ENCODE assay signal across 22 mouse cellular contexts in genomic region chr7:38186861-38187260, GRCm38 (mm10). TPM values are rescaled to one million over a fixed set of nuclear protein-coding genes. Genes with fewer than 3 reads are reported as not detected.
DNase-seq lines count a peak whose midpoint lies in the region; ATAC-seq and TF ChIP-seq lines count a peak whose summit lies in the region.
"Had no signal": no experiment of that assay in that cellular context is flagged by ENCODE, and none has a peak within 500 bp of the region (broad histone marks: within the 10 kb centered on the region; RNA-seq: fewer than 3 reads in every experiment).

No protein-coding gene starts in this region.

- H3K4me2 ChIP-seq in liver, embryonic 11.5 days: no peak overlapping the region
- H3K4me2 ChIP-seq in stomach, postnatal 0 days (replicated peaks; ENCODE audit: low read depth): no peak overlapping the region
- H3K4me2 ChIP-seq: embryonic facial prominence, embryonic 15.5 days; forebrain, embryonic 15.5 days; heart, embryonic 15.5 days; hindbrain, embryonic 12.5 days; limb, embryonic 12.5 days; neural tube, embryonic 13.5 days had no signal

- TF ChIP-seq CTCF in small intestine, adult 2 months (IDR thresholded peaks at IDR 0.05; ENCODE audit: extremely low read depth, insufficient read length, insufficient replicate concordance, low read depth, low read length): no peak
- TF ChIP-seq CTCF in stomach, postnatal 0 days (IDR thresholded peaks at IDR 0.05; ENCODE audit: low read depth): no peak

- no peak overlapping the region for H3K9ac ChIP-seq in liver, embryonic 11.5 days (ENCODE audit: low read depth, low read length)
- no peak overlapping the region for H3K9ac ChIP-seq in stomach, postnatal 0 days (ENCODE audit: low read length)
- H3K9ac ChIP-seq: embryonic facial prominence, embryonic 15.5 days; forebrain, embryonic 15.5 days; heart, embryonic 15.5 days; hindbrain, embryonic 12.5 days; limb, embryonic 12.5 days; neural tube, embryonic 13.5 days had no signal

- ATAC-seq in liver, embryonic 11.5 days (replicated peaks; ENCODE audit: low FRiP score): no peak
- ATAC-seq in stomach, postnatal 0 days (ENCODE audit: low FRiP score, low TSS enrichment): no peak
- ATAC-seq: forebrain, embryonic 15.5 days had no signal

- no peak for TF ChIP-seq EP300 in stomach, postnatal 0 days (optimal IDR thresholded peaks at IDR 0.05)

- peaks cover 10% of the 10 kb centered on the region for H3K4me1 ChIP-seq in liver, embryonic 11.5 days (replicated peaks; ENCODE audit: control insufficient read depth, insufficient read depth, low read length)
- H3K4me1 ChIP-seq in small intestine, adult 2 months (ENCODE audit: control insufficient read depth, insufficient read depth, insufficient read length, low read length): peaks cover 21% of the 10 kb centered on the region; the same call in 1 of the 2 replicates
- no peaks in the 10 kb centered on the region; the same call in 1 of the 2 replicates for H3K4me1 ChIP-seq in stomach, postnatal 0 days (replicated peaks; ENCODE audit: control insufficient read depth, insufficient read depth)

- H3K9me3 ChIP-seq in liver, embryonic 11.5 days (ENCODE audit: control insufficient read depth, low read length): no peaks in the 10 kb centered on the region
- no peaks in the 10 kb centered on the region for H3K9me3 ChIP-seq in stomach, postnatal 0 days (ENCODE audit: control insufficient read depth, low read length)
- H3K9me3 ChIP-seq: embryonic facial prominence, embryonic 15.5 days; forebrain, embryonic 15.5 days; heart, embryonic 15.5 days; neural tube, embryonic 13.5 days had no signal

- H3K27ac ChIP-seq in liver, embryonic 11.5 days (ENCODE audit: low read depth, low read length): peak overlapping the region; percentile 29; the same call in 1 of the 2 replicates
- H3K27ac ChIP-seq in small intestine, adult 2 months (ENCODE audit: insufficient read depth, low read depth, low read length): peak overlapping the region; percentile 55; the same call in 1 of the 2 replicates
- H3K27ac ChIP-seq in stomach, postnatal 0 days (replicated peaks): no peak overlapping the region
- H3K27ac ChIP-seq: embryonic facial prominence, embryonic 15.5 days; forebrain, embryonic 15.5 days; heart, embryonic 15.5 days; hindbrain, embryonic 12.5 days; limb, embryonic 12.5 days; neural tube, embryonic 13.5 days had no signal

- H3K4me3 ChIP-seq in liver, embryonic 11.5 days (ENCODE audit: low read depth, low read length): no peak overlapping the region
- H3K4me3 ChIP-seq in small intestine, adult 2 months (ENCODE audit: low read depth, low read length): no peak overlapping the region
- no peak overlapping the region for H3K4me3 ChIP-seq in stomach, postnatal 0 days (ENCODE audit: low read depth, low read length)
- H3K4me3 ChIP-seq: embryonic facial prominence, embryonic 15.5 days; forebrain, embryonic 15.5 days; heart, embryonic 15.5 days; hindbrain, embryonic 12.5 days; limb, embryonic 12.5 days; neural tube, embryonic 13.5 days had no signal

- H3K36me3 ChIP-seq in liver, embryonic 11.5 days (ENCODE audit: control insufficient read depth, insufficient read depth, low read length): no peaks in the 10 kb centered on the region
- H3K36me3 ChIP-seq in small intestine, adult 2 months (ENCODE audit: control insufficient read depth, insufficient read depth, low read length): peaks cover 24% of the 10 kb centered on the region
- H3K36me3 ChIP-seq in stomach, postnatal 0 days (ENCODE audit: control insufficient read depth, insufficient read depth, low read length): no peaks in the 10 kb centered on the region
- H3K36me3 ChIP-seq: forebrain, embryonic 15.5 days; G1E had no signal

- no peak for TF ChIP-seq POLR2A in small intestine, adult 2 months (IDR thresholded peaks at IDR 0.05; ENCODE audit: low read depth, low read length)

- H3K27me3 ChIP-seq in liver, embryonic 11.5 days (replicated peaks; ENCODE audit: control insufficient read depth, insufficient read depth, low read length): no peaks in the 10 kb centered on the region
- no peaks in the 10 kb centered on the region for H3K27me3 ChIP-seq in small intestine, adult 2 months (ENCODE audit: control insufficient read depth, insufficient read depth, low read length)
- H3K27me3 ChIP-seq in stomach, postnatal 0 days (ENCODE audit: control insufficient read depth, insufficient read depth, low read length): no peaks in the 10 kb centered on the region
- H3K27me3 ChIP-seq: embryonic facial prominence, embryonic 15.5 days; forebrain, embryonic 15.5 days; heart, embryonic 15.5 days; hindbrain, embryonic 12.5 days; limb, embryonic 12.5 days; neural tube, embryonic 13.5 days had no signal

- peak; percentile 29 to 30 for DNase-seq in lung, postnatal 4 days
- DNase-seq in lung, adult 18-20 months: no peak
- no peak for DNase-seq in liver, embryonic 11.5 days (ENCODE audit: low spot score)
- no peak for DNase-seq in adrenal gland, adult (ENCODE audit: inconsistent age in 2 of 2, low spot score in 1 of 2)
- DNase-seq in stomach, postnatal 0 days (ENCODE audit: low spot score): no peak
- DNase-seq in kidney, postnatal 14 days: no peak
- DNase-seq in testis, postnatal 14 days (ENCODE audit: low spot score): no peak
- DNase-seq: adrenal gland, postnatal 25 days; cerebellum, adult 11 months; gastrocnemius, postnatal 25 days; kidney, adult 11 months; kidney, postnatal 36 days; lung, postnatal 10 days; right cerebral cortex, adult 18-20 months had no signal

- 33% methylated on average over 4 of the region's 4 CpGs for WGBS in liver, embryonic 11.5 days
- WGBS in small intestine, adult 2 months: 79% methylated on average over 4 of the region's 4 CpGs
- 69% methylated on average over 4 of the region's 4 CpGs for WGBS in stomach, postnatal 0 days

RNA-seq across cellular contexts. Expression of gene 1600014C10Rik, which starts 3.8 kb away (rescaled TPM):
- polyA plus RNA-seq in liver, embryonic 11.5 days (2014; fragmentation: Nextera tagmentation; extraction: Ambion mirVana): 11.9 and 12.4 TPM in 2 replicates
- 8.8 and 27.4 TPM in 2 replicates for polyA plus RNA-seq in small intestine, adult 2 months (2012; rRNA removed)
- polyA plus RNA-seq in stomach, postnatal 0 days (2015; fragmentation: Nextera tagmentation; extraction: Ambion mirVana): 9.6 and 10.3 TPM in 2 replicates

RNA-seq across cellular contexts. Expression of gene Plekhf1, which starts 41.0 kb away (rescaled TPM):
- polyA plus RNA-seq in liver, embryonic 11.5 days (2014; fragmentation: Nextera tagmentation; extraction: Ambion mirVana): 0.67 and 1.2 TPM in 2 replicates
- polyA plus RNA-seq in small intestine, adult 2 months (2012; rRNA removed): 5.4 and 12.8 TPM in 2 replicates
- 1.9 and 2.0 TPM in 2 replicates for polyA plus RNA-seq in stomach, postnatal 0 days (2015; fragmentation: Nextera tagmentation; extraction: Ambion mirVana)

Comparison
In these comparisons a context has a peak if more than half of its experiments do, and no peak if none do; other contexts are left out.
1. DNase-seq: peak in lung, postnatal 4 days (2 of 2); none in lung, adult 18-20 months (0 of 2), liver, embryonic 11.5 days (single experiment), adrenal gland, adult (0 of 2), stomach, postnatal 0 days (single experiment), kidney, postnatal 14 days (single experiment) and testis, postnatal 14 days (single experiment).